Mouse (Mus musculus): ENCODE results near the gene R3hdm2. TPM values are rescaled to one million over a fixed set of nuclear protein-coding genes. Genes with fewer than 3 reads are reported as not detected.

The R3hdm2 gene
- total and polyA plus RNA-seq, 2 experiments from 2014 or later: 31.5 to 42.8 TPM

DNA sequence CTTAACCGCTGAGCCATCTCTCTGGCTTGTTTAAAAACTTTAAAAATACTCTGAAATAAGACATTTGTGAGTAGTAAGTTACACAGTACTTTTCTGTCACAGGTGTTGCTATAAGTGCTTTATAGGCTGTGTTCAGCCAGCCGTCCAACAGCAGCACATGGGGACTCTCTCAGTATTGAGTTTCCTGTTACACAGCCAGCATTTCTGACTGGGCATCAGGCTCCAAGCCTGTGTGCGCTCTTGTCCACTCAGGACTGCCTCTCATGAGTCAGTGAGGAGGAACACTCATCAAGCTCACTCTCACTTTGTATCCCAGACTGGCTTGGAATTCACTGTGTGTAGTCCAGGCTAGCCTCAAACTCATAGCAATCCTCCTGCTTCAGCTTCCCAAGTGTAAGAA lies 116.0 kb downstream of the R3hdm2 start:
- Histone ChIP-seq H3K4me2 (ENCODE audit: low read depth, low read length) (no peak overlapping the region), H3K36me3 (replicated peaks; ENCODE audit: control insufficient read depth, insufficient read depth, low read length) (peaks cover 85% of the 10 kb centered on the region), H3K9me3 (replicated peaks; ENCODE audit: control insufficient read depth, low read length) (no peaks in the 10 kb centered on the region), H3K9ac (replicated peaks; ENCODE audit: low read depth, low read length) (no peak overlapping the region), H3K27ac (ENCODE audit: low read depth) (no peak overlapping the region), H3K27me3 (ENCODE audit: control insufficient read depth, insufficient read depth, low read length) (no peaks in the 10 kb centered on the region), H3K4me1 (ENCODE audit: control insufficient read depth, insufficient read depth) (no peaks in the 10 kb centered on the region), H3K4me3 (ENCODE audit: low read depth, low read length) (no peak overlapping the region)
- 92% methylated on average over 3 of the region's 3 CpGs for WGBS
- TF ChIP-seq CTCF (IDR thresholded peaks at IDR 0.05; ENCODE audit: low read depth) (no peak), EP300 (IDR thresholded peaks at IDR 0.05; ENCODE audit: low read depth) (no peak)
- no peak for DNase-seq (ENCODE audit: low spot score)
- no peak for ATAC-seq (ENCODE audit: insufficient read depth, low read depth)

DNA sequence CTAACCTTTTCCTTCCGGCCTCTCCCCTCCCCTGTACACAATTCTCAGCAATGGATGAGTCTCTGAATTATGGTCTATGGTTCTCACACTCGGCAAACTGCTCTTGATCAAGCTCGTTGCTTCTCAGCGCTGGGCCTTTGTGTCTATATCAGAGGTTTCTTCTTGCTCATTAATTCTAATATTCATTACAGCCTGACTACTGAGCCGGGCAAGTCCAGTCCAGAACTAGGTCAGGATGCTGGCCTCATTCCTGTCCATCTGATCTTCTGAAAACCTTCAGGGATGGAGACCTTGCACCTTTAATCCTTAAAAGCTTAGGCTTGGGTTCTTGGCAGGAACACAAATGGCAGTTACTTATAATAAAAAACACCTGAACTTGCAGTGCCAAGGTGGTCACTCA lies 119.4 kb downstream of the R3hdm2 start:
- 86% methylated on average over 5 of the region's 5 CpGs for WGBS
- Histone ChIP-seq H3K4me3 (ENCODE audit: low read depth, low read length) (no peak overlapping the region), H3K4me2 (ENCODE audit: low read depth, low read length) (no peak overlapping the region), H3K27me3 (ENCODE audit: control insufficient read depth, insufficient read depth, low read length) (no peaks in the 10 kb centered on the region), H3K36me3 (replicated peaks; ENCODE audit: control insufficient read depth, insufficient read depth, low read length) (peaks cover 54% of the 10 kb centered on the region), H3K9me3 (replicated peaks; ENCODE audit: control insufficient read depth, low read length) (no peaks in the 10 kb centered on the region), H3K27ac (ENCODE audit: low read depth) (no peak overlapping the region), H3K4me1 (ENCODE audit: control insufficient read depth, insufficient read depth) (no peaks in the 10 kb centered on the region), H3K9ac (replicated peaks; ENCODE audit: low read depth, low read length) (no peak overlapping the region)
- TF ChIP-seq CTCF (IDR thresholded peaks at IDR 0.05; ENCODE audit: low read depth): no peak
- TF ChIP-seq EP300 (IDR thresholded peaks at IDR 0.05; ENCODE audit: low read depth): no peak
- ATAC-seq (ENCODE audit: insufficient read depth, low read depth): no peak
- no peak for DNase-seq (ENCODE audit: low spot score)

DNA sequence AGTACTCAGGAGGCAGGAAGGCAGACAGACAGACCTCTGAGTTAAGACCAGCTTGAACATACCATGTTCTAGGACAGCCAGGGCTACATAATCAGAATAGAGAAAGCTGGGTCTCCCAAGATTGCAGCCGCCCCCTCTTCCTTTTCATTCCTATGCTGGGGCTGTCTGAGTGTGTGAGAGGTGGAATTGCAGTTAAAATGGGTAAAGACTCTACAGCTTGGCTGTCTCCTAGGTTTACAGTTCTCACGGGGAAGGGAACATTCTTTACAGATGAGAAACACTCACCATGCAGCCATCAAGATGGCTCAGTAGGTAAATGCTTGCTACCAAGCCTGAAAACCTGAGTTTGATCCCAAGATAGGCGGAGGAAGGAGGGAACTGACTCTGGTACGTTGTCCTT lies 119.9 kb downstream of the R3hdm2 start:
- Histone ChIP-seq H3K9ac (replicated peaks; ENCODE audit: low read depth, low read length) (no peak overlapping the region), H3K4me1 (ENCODE audit: control insufficient read depth, insufficient read depth) (no peaks in the 10 kb centered on the region), H3K4me2 (ENCODE audit: low read depth, low read length) (no peak overlapping the region), H3K9me3 (replicated peaks; ENCODE audit: control insufficient read depth, low read length) (no peaks in the 10 kb centered on the region), H3K27me3 (ENCODE audit: control insufficient read depth, insufficient read depth, low read length) (no peaks in the 10 kb centered on the region), H3K36me3 (replicated peaks; ENCODE audit: control insufficient read depth, insufficient read depth, low read length) (peaks cover 48% of the 10 kb centered on the region), H3K4me3 (ENCODE audit: low read depth, low read length) (no peak overlapping the region), H3K27ac (ENCODE audit: low read depth) (no peak overlapping the region)
- no peak for TF ChIP-seq CTCF (IDR thresholded peaks at IDR 0.05; ENCODE audit: low read depth)
- no peak for TF ChIP-seq EP300 (IDR thresholded peaks at IDR 0.05; ENCODE audit: low read depth)
- 80% methylated on average over 4 of the region's 4 CpGs for WGBS
- no peak for DNase-seq (ENCODE audit: low spot score)
- no peak for ATAC-seq (ENCODE audit: insufficient read depth, low read depth)

DNA sequence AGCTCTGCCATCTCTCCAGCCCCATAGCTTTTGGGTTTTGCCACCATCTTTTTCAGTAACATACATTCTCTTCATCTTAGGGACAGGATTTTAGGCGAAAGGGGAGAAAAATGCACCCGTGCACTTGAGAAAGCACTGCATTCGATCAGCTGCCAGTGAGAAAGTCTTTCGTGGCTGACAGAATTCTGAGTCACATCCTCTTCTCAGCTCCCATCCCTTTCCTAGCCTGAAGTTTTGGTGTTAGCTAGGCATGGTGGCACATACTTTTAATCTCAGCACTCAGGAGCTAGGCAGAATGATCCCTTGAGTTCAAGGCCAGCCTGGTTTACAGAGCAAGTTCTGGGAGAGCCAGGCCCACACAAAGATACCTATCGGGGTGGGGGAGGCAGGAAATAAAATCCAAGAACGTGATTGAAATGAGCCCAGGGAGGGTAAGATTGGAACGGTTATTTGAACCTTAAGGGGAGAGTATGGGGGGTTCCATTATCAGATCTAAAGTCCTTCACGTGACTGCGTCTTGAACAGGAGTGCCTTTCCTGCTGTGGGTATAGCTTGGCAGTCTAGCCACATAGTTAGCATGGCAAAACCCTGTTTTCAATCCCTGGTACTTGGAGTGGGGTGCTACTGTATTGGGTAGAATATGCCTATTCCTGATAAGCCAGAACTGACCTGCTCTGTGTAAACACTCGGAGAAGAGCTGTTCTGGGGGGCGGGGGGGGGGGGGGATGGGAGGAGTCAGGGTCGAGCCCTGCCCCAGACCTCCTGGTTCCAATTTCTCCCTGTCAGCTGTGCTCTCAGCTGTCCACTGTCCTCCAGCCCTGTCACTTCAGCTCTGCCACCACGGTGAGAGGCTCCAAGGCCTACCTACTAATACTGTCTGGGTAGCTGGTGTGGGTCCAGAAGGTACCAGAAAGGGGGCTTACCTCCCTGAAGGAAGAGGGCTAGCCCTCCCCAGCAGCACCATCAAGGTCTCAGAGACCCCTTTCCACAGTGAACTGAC lies 121.1 kb downstream of the R3hdm2 start, which contains the start of gene Stac3:
Gene Stac3, plus strand, starts transcription at position 793 of the 1,000 bp plus-strand sequence.
- Histone ChIP-seq H3K9ac (replicated peaks; ENCODE audit: low read depth, low read length) (no peak within 1 kb of the TSS), H3K4me3 (ENCODE audit: low read depth, low read length) (no peak within 1 kb of the TSS), H3K4me1 (ENCODE audit: control insufficient read depth, insufficient read depth) (no peaks in the 10 kb centered on the region), H3K27ac (ENCODE audit: low read depth) (no peak within 1 kb of the TSS), H3K27me3 (ENCODE audit: control insufficient read depth, insufficient read depth, low read length) (no peaks in the 10 kb centered on the region), H3K36me3 (replicated peaks; ENCODE audit: control insufficient read depth, insufficient read depth, low read length) (peaks cover 37% of the 10 kb centered on the region), H3K4me2 (ENCODE audit: low read depth, low read length) (no peak within 1 kb of the TSS), H3K9me3 (replicated peaks; ENCODE audit: control insufficient read depth, low read length) (no peaks in the 10 kb centered on the region)
- TF ChIP-seq CTCF (IDR thresholded peaks at IDR 0.05; ENCODE audit: low read depth) (no peak), EP300 (IDR thresholded peaks at IDR 0.05; ENCODE audit: low read depth) (no peak)
- ATAC-seq (ENCODE audit: insufficient read depth, low read depth) (no peak), DNase-seq (ENCODE audit: low spot score) (no peak)
- WGBS: 65% methylated on average over 13 of the region's 13 CpGs

DNA sequence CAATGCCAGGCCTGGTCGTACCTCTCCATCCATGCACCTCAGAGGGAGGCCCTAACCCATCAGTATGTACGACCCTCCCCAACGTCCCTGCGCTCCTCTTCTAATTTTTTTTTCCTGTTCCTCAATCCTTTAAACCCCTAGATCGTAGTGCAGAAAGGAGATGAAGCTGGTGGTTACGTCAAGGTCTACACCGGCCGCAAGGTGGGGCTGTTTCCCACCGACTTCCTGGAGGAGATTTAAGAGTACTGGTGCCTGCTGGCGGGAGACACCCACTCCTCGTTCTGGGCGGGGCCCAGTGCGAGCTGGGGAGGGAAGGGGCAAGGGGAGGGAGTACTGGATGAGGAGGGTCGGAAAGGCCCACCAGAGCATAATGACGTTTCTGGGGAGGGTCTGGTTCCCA lies 128.1 kb downstream of the R3hdm2 start:
- ATAC-seq (ENCODE audit: insufficient read depth, low read depth): peak; percentile 22; the same call in 1 of the 2 replicates
- Histone ChIP-seq H3K27ac (ENCODE audit: low read depth) (no peak overlapping the region), H3K9ac (replicated peaks; ENCODE audit: low read depth, low read length) (no peak overlapping the region), H3K4me2 (ENCODE audit: low read depth, low read length) (peak overlapping the region; percentile 64; the same call in 1 of the 2 replicates), H3K27me3 (ENCODE audit: control insufficient read depth, insufficient read depth, low read length) (peaks cover 54% of the 10 kb centered on the region), H3K4me3 (ENCODE audit: low read depth, low read length) (0 out of 2 replicates have a peak overlapping the region, but pooled peaks have one; percentile 41), H3K9me3 (replicated peaks; ENCODE audit: control insufficient read depth, low read length) (no peaks in the 10 kb centered on the region), H3K4me1 (ENCODE audit: control insufficient read depth, insufficient read depth) (peaks cover 6% of the 10 kb centered on the region; the same call in 1 of the 2 replicates), H3K36me3 (replicated peaks; ENCODE audit: control insufficient read depth, insufficient read depth, low read length) (no peaks in the 10 kb centered on the region)
- peak; percentile 56 for DNase-seq (ENCODE audit: low spot score)
- WGBS: 7% methylated on average over 15 of the region's 15 CpGs
- TF ChIP-seq CTCF (IDR thresholded peaks at IDR 0.05; ENCODE audit: low read depth): peak; percentile 57
- no peak for TF ChIP-seq EP300 (IDR thresholded peaks at IDR 0.05; ENCODE audit: low read depth)

Data from heart, postnatal 0 days (tissue).